Mouse (Mus musculus) liver, embryonic 16.5 days (tissue): ENCODE results near the gene Msantd2. TPM values are rescaled to one million over a fixed set of nuclear protein-coding genes. Genes with fewer than 3 reads are reported as not detected.

Experiments used
- ATAC-seq: fragments of 200-750 bp; cut with Nextera tagmentation; 2 replicates; pipeline ENCODE4 v1.8.0; 2017; ENCODE audit warnings: low read depth, mild to moderate bottlenecking, moderate number of reproducible peaks, moderate library complexity
- H3K27ac ChIP-seq: fragments of 300-500 bp; sonication (generic); 2 replicates; pipeline ENCODE4 v1.5.1; 2014; ENCODE audit warnings: mild to moderate bottlenecking, low read length
- H3K27me3 ChIP-seq: fragments of 300-500 bp; sonication (generic); 2 replicates; pipeline ENCODE4 v1.6.1; 2014; ENCODE audit warnings: low read depth, low read length, mixed read lengths; ENCODE audit not compliant: control insufficient read depth, insufficient read depth
- H3K36me3 ChIP-seq: fragments of 300-500 bp; sonication (generic); 2 replicates; pipeline ENCODE4 v1.6.1; 2014; ENCODE audit warnings: mild to moderate bottlenecking; ENCODE audit not compliant: control insufficient read depth, insufficient read depth
- H3K4me1 ChIP-seq: fragments of 300-500 bp; sonication (generic); 2 replicates; pipeline ENCODE4 v1.6.1; 2014; ENCODE audit warnings: low read depth, low read length, mixed read lengths; ENCODE audit not compliant: control insufficient read depth
- H3K4me2 ChIP-seq: fragments of 300-500 bp; sonication (generic); 2 replicates; pipeline ENCODE4 v1.6.1; 2014; ENCODE audit warnings: low read depth, low read length, mixed read lengths
- H3K4me3 ChIP-seq: fragments of 300-500 bp; sonication (generic); 2 replicates; pipeline ENCODE4 v1.5.1; 2014; ENCODE audit warnings: low read depth, mild to moderate bottlenecking, low read length
- H3K9ac ChIP-seq: fragments of 300-500 bp; sonication (generic); 2 replicates; pipeline ENCODE4 v1.6.1; 2014; ENCODE audit warnings: low read depth, low read length
- H3K9me3 ChIP-seq: fragments of 300-500 bp; sonication (generic); replicated peaks from 2 replicates; pipeline ENCODE4 v1.6.1; 2016; ENCODE audit warnings: low read length; ENCODE audit not compliant: control insufficient read depth
- WGBS: fragments of 180-500 bp; shearing (Covaris S2); extraction: QIAGEN DNeasy Blood & Tissue Kit; methylation state at CpG from one replicate; pipeline ENCODE4 v1.1.7; 2014; ENCODE audit not compliant: insufficient replicate concordance; 5-methylcytosine and 5-hydroxymethylcytosine counted together
- polyA plus RNA-seq: library from polyadenylated mRNA; unstranded; fragments of >200 nt; fragmentation: Nextera tagmentation; extraction: Ambion mirVana; gene quantifications from 2 replicates; pipeline ENCODE4 v1.2.1, GENCODE M21; 2015

Gene Msantd2
- polyA plus RNA-seq, 1 experiment from 2014 or later, result 2.5 TPM

DNA sequence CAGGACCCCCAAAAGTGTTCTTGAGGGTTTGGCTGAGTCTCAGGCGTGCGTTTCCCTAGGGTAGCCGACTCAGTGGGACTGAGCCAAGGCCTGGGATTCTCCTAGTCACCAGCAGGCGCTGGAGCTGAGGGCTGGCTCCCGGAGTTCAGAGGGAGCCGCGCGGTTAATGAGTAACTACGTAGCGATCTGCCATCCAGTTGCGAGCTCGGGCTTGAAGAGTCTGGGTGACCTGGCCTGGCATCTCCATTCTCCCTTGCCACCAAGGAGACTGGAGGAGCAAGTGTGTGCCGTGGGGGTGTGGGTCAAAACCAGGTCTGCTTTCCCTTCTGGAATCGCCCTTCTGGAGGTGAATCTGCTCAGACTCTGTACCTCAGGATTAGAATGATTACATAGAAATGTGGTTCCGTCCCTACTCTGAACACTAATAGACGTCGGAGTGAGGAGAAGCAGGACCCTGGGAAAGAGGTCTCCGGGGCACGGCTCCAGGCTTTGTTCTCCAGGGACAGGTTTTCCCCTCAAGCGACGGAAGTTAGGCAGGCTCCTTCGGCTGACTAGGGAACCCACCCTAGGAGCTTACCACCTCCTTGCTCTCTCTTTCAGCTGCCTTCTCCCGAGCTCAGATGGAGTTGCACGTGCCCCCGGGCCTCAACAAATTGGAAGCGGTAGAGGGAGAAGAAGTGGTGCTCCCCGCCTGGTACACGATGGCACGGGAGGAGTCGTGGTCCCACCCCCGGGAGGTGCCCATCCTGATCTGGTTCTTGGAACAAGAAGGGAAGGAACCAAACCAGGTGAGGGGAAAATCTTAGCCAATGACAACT, 42.0 kb downstream of the Msantd2 start:
- Histone ChIP-seq H3K4me3 (peak overlapping the region; percentile 36), H3K9me3 (no peaks in the 10 kb centered on the region), H3K36me3 (no peaks in the 10 kb centered on the region), H3K27me3 (peaks cover 54% of the 10 kb centered on the region), H3K4me1 (peaks cover 3% of the 10 kb centered on the region), H3K4me2 (peak overlapping the region; percentile 56), H3K9ac (no peak overlapping the region), H3K27ac (no peak overlapping the region)
- peak; percentile 58 for ATAC-seq
- 8% methylated on average over 31 of the region's 31 CpGs for WGBS

DNA sequence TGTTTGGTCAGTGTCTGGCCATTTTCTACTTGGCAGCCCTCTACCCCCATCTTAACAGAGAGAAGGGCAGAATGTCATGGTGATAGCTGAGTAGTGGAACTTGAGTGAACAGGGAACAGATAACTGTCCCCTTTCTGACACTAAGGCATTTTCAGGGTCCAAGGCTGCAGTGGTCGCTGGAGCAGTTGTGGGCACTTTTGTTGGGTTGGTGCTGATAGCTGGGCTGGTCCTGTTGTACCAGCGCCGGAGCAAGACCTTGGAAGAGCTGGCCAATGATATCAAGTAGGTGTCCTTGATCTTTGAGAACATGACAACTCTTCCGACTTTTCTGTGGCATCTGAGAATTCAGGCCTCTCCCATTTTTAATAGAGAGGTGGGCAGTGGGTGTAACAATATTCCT, 47.7 kb downstream of the Msantd2 start:
- WGBS, result 62% methylated on average over 4 of the region's 4 CpGs
- no peak for ATAC-seq

DNA sequence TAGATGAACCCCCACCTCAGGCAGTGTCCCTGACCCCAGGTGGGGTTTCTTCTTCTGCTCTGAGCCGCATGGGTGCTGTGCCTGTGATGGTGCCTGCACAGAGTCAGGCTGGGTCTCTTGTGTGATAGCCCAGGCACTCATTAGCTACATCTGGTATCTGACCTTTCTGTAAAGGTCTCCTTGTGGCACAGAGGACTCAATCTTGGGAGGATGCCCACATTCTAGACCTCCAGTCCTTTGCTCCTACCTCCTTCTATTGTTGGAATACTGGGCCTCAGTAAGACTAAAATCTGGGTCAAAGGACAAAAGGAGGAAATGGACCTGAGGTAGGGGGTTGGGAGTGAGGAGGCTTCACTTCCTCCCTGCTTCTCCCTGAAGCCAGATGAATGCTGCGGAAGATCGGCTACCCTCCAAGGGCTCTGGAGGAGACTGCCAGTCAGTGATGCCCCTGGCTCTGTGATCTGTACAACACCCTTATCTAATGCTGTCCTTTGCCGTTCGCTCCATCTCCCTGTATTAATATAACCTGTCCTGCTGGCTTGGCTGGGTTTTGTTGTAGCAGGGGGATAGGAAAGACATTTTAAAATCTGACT, 48.6 kb downstream of the Msantd2 start:
- Histone ChIP-seq H3K27ac (no peak overlapping the region), H3K4me2 (no peak overlapping the region), H3K4me1 (no peaks in the 10 kb centered on the region), H3K9ac (no peak overlapping the region), H3K36me3 (no peaks in the 10 kb centered on the region), H3K4me3 (no peak overlapping the region), H3K9me3 (no peaks in the 10 kb centered on the region), H3K27me3 (no peaks in the 10 kb centered on the region; the same call in 1 of the 2 replicates)
- whole genome bisulfite sequencing, result 61% methylated on average over 5 of the region's 5 CpGs
- no peak for ATAC-seq

More for the DNA sequence above, 47.7 kb downstream of the Msantd2 start:
- no peak overlapping the region for H3K27ac ChIP-seq
- no peaks in the 10 kb centered on the region for H3K4me1 ChIP-seq
- H3K9me3 ChIP-seq, result no peaks in the 10 kb centered on the region
- H3K27me3 ChIP-seq, result peaks cover 1% of the 10 kb centered on the region; the same call in 1 of the 2 replicates
- no peak overlapping the region for H3K4me2 ChIP-seq
- no peak overlapping the region for H3K4me3 ChIP-seq
- no peaks in the 10 kb centered on the region for H3K36me3 ChIP-seq
- H3K9ac ChIP-seq, result no peak overlapping the region

DNA sequence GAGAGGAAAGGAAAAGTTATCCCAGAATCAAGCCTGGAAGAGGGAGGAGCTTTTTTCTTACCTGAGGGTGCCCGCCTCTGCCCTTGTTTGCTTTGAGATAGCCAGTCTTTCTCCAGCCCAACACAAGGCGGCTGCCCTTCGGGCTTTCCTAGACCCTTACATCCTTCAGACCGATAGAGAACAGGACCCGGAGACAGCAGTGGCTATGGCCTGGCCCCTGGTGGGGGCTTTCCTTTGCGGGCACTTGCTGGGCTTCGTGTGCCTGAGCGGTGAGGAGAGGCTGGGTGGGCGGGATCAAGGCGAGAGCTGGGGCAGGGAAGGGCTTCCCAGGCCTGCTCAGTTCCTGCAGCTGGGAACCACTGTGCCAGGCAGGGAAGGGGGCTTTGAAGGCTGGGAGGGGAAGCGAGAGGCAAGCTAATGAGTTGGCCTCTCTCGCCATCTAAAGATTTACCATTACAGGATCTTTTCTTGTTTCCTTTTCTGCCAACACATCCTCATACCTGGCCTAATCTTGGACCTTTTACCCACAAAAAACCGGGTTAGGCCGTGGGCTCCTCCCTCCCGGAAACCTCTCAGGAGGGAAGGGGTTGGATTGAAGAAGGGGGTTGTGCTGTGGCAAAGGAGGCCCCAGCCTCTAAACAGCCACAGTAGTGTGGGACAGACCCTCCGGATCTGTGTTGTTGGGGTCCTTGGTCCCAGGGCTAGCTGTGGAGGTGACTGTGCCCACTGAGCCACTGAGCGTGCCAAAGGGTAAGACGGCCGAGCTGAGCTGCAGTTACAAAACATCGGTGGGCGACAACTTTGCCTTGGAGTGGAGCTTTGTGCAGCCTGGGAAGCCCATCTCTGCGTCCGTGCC, 50.3 kb downstream of the Msantd2 start, which contains the start of gene Vsig2:
Gene Vsig2 (plus strand): TSS at position 86 of the 856 bp plus-strand sequence.
- H3K9ac ChIP-seq, result no peak within 1 kb of the TSS
- WGBS, result 56% methylated on average over 23 of the region's 23 CpGs
- H3K4me2 ChIP-seq, result no peak within 1 kb of the TSS
- H3K36me3 ChIP-seq, result no peaks in the 10 kb centered on the region
- H3K27ac ChIP-seq, result no peak within 1 kb of the TSS
- no peaks in the 10 kb centered on the region for H3K27me3 ChIP-seq
- no peak for ATAC-seq
- no peaks in the 10 kb centered on the region for H3K9me3 ChIP-seq
- no peak within 1 kb of the TSS for H3K4me3 ChIP-seq
- H3K4me1 ChIP-seq, result peaks cover 1% of the 10 kb centered on the region

DNA sequence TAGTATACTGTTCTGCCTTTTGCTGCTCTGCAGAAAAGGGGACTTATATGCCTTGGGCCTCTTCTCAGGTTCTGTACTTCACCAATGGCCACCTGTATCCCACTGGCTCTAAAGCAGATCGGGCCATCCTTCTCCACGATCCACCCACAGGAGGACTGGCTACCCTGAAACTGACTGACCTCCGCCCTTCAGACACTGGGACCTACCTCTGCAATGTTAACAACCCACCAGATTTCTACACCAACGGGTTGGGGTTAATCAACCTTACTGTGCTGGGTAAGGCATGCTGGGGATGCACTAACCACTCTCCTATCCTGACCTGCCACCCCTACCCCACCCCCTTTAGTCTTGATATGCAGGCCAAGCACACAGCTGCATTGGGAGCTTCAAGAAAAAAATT, 51.1 kb downstream of the Msantd2 start:
- no peaks in the 10 kb centered on the region; the same call in 1 of the 2 replicates for H3K27me3 ChIP-seq
- H3K4me3 ChIP-seq, result no peak overlapping the region
- no peak for ATAC-seq
- no peak overlapping the region for H3K4me2 ChIP-seq
- H3K9ac ChIP-seq, result no peak overlapping the region
- H3K9me3 ChIP-seq, result no peaks in the 10 kb centered on the region
- H3K36me3 ChIP-seq, result no peaks in the 10 kb centered on the region
- WGBS, result 70% methylated on average over 4 of the region's 4 CpGs
- peaks cover 9% of the 10 kb centered on the region for H3K4me1 ChIP-seq
- no peak overlapping the region for H3K27ac ChIP-seq

DNA sequence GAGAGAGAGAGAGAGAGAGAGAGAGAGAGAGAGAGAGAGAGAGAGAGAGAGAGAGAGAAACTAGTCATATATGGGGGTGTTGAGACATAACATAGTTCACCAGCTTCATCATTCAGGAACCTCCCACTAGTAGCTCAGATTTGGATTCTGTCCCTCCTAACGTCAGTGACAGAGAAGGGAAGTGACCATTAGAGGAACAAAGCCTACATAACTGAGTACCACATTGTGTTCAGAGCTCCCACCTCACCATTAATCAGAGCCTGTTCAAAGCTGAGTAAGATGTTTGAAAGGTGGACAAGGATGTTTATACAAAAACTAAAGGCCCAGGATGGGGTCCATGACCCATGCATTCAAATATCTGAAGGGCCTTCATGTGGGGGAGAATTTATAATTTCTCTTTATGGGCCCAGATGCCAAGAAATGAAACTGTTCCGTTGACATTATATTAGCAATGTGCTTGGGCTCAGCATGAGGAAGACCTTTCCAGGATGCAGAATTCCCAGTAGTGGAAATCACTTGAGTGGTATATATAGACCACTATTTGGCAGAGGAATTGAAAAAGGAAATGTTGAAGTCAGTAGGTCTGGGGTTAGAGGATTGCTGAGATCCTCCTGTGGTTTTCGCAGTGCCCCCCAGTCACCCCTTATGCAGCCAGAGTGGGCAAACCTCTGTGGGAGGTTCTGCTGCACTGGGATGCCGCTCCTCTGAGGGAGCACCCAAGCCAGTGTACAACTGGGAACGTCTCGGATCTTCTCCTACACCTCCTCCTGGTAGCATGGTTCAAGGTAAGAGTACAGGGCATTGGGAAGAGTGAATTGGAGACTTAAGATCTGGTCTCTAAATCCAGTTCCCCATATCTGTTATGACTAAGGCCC, 51.8 kb downstream of the Msantd2 start:
- ATAC-seq, result no peak
- H3K9me3 ChIP-seq, result no peaks in the 10 kb centered on the region
- peaks cover 9% of the 10 kb centered on the region for H3K4me1 ChIP-seq
- WGBS, result 50% methylated on average over 6 of the region's 6 CpGs
- no peak overlapping the region for H3K9ac ChIP-seq
- no peaks in the 10 kb centered on the region; the same call in 1 of the 2 replicates for H3K27me3 ChIP-seq
- H3K4me3 ChIP-seq, result no peak overlapping the region
- no peak overlapping the region for H3K27ac ChIP-seq
- H3K36me3 ChIP-seq, result no peaks in the 10 kb centered on the region
- no peak overlapping the region for H3K4me2 ChIP-seq

DNA sequence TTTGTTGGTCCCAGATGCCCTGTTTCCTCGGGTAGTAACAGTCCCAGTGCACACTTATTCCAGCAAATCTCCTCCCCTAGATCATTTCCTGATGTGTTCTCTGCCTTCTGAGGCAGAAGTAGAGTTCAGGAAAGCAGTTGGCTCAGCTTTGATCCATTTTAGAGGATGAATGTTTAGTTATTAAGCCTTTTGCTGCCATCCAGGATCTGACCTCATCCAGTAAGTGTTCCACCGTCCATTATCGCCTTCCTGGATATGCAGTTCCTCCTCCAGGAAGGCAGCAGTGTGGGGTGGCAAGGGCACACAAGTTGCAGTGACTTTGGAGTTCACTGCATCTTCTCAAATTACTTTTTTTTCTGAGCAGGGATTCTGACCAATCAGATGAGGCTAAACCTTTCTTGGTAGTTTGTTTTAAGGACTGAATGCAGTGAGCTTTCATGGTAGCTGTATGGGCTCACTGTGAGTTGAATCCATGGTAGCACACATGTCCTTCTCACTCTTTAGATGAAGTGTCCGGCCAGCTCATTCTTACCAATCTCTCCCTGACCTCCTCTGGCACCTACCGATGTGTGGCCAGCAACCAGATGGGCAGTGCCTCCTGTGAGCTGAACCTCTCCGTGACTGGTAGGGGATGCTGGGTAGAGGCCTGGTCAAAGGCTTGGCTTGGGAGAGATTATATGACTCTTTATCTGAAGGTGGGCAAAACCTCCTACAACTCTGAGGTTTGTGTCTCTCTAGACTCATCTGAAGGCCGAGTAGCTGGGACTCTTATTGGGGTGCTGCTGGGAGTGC, 52.9 kb downstream of the Msantd2 start:
- no peak for ATAC-seq
- Histone ChIP-seq H3K4me2 (no peak overlapping the region), H3K27me3 (no peaks in the 10 kb centered on the region; the same call in 1 of the 2 replicates), H3K9me3 (no peaks in the 10 kb centered on the region), H3K4me3 (no peak overlapping the region), H3K27ac (no peak overlapping the region), H3K9ac (no peak overlapping the region), H3K36me3 (no peaks in the 10 kb centered on the region), H3K4me1 (peaks cover 9% of the 10 kb centered on the region)
- WGBS, result 55% methylated on average over 7 of the region's 7 CpGs
